Mouse (Mus musculus): Measurements from ENCODE around the gene Mrps12. TPM values are rescaled to one million over a fixed set of nuclear protein-coding genes. Genes with fewer than 3 reads are reported as not detected.

Mrps12 gene
- 145 and 151 TPM in 2 replicates for polyA plus RNA-seq (2014; fragmentation: Nextera tagmentation; extraction: Ambion mirVana)

DNA sequence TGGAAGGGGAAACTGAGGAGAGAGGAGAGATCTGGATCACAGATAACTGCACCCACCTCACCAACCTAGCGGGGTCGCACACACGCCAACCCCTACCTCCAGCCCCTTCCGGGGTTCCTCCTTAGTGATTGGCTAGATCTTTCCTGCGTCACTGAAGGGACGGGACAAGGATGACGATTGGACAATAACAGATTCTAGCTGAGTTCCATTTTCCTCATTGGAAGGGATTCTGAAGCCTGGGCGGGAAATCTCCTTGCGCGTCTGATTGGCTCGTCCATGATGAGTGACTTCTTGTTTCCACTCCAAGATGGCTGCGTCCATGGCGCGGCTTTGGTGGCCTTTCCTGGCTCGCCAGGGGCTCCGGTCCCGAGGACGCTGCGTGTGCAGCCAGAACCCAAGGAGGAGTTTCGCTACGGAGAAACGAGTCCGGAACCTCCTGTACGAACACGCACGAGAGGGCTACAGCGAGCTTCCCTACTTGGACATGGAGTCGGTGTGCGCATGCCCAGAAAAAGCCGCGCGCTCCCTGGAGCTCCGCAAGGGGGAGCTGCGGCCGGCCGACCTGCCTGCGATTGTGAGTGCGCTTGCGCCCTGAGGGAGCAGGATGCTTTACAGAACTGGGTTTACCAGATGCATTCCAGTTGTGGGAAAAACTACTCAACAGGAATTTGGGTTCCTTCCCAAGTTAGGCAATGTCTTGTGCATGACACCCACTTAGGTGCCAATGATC, at the start of gene Mrps12, which contains the start of gene Sars2:
Gene Mrps12 (minus strand): TSS at position 112 of the 730 bp plus-strand sequence.
Gene Sars2 (plus strand): TSS at position 284 of the 730 bp plus-strand sequence.
- no peaks in the 10 kb centered on the region for H3K27me3 ChIP-seq (ENCODE audit: control insufficient read depth, insufficient read depth, low read length)
- H3K9me3 ChIP-seq (replicated peaks; ENCODE audit: control insufficient read depth, low read length): no peaks in the 10 kb centered on the region
- H3K36me3 ChIP-seq (replicated peaks; ENCODE audit: control insufficient read depth, insufficient read depth, low read depth, low read length): no peaks in the 10 kb centered on the region; the same call in 1 of the 2 replicates
- H3K27ac ChIP-seq (replicated peaks; ENCODE audit: low read depth, low read length): peak within 1 kb of the TSS; percentile 47; the same call in 1 of the 2 replicates
- ATAC-seq (replicated peaks; ENCODE audit: insufficient number of reproducible peaks, low FRiP score, low TSS enrichment, low read depth) (peak; percentile 97), DNase-seq (ENCODE audit: low spot score) (peak; percentile 99)
- H3K4me1 ChIP-seq (ENCODE audit: control insufficient read depth, insufficient read depth, low read length): peaks cover 4% of the 10 kb centered on the region
- H3K9ac ChIP-seq (replicated peaks; ENCODE audit: low read length): peak within 1 kb of the TSS; percentile 81
- H3K4me3 ChIP-seq (ENCODE audit: low read depth, low read length): peak within 1 kb of the TSS; percentile 73
- peak within 1 kb of the TSS; percentile 78 for H3K4me2 ChIP-seq (ENCODE audit: low read depth, low read length)
- WGBS: 0% methylated on average over 39 of the region's 39 CpGs

DNA sequence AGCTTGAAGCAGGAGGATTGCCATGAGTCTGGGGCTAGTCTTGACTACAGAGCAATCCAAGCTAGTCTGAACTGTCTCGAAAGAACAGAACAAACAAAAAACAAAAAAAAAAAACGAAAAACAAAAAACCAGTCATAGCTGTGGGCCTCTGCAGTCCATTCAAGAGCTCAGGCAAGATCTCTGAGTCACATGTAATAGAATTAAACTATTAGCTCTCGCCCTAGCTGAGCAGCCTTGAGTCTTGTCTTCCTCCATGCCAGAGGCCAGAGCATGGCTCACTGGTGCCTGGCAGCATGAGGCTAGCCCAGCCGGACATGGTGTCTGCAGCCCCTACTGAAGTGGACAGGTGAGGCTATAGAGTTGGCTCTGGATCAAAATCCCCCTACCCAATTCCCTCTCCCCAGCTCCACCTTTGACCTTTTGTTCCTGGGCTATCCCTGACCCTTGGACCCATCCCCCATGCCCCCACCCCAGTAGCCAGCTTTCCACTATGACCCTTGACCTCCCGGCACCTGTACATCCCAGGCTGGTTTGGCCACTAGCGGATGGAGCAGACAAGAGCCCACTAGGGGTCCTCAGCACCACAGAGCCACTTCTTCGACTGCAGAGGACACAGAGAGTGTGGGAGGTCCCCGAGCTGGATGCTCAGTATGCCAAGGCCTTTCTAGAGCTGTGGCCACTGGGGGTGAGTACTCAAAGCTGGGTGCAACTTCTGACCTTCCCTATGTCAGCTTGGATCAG, 48.6 kb upstream of the Mrps12 start:
- WGBS: 45% methylated on average over 8 of the region's 8 CpGs
- peaks cover 4% of the 10 kb centered on the region; the same call in 1 of the 2 replicates for H3K4me1 ChIP-seq (ENCODE audit: control insufficient read depth, insufficient read depth, low read length)
- H3K9ac ChIP-seq (replicated peaks; ENCODE audit: low read length): no peak overlapping the region
- H3K9me3 ChIP-seq (replicated peaks; ENCODE audit: control insufficient read depth, low read length): no peaks in the 10 kb centered on the region
- DNase-seq (ENCODE audit: low spot score): peak; percentile 34
- H3K27ac ChIP-seq (replicated peaks; ENCODE audit: low read depth, low read length): no peak overlapping the region
- no peaks in the 10 kb centered on the region for H3K27me3 ChIP-seq (ENCODE audit: control insufficient read depth, insufficient read depth, low read length)
- no peak overlapping the region for H3K4me2 ChIP-seq (ENCODE audit: low read depth, low read length)
- H3K4me3 ChIP-seq (ENCODE audit: low read depth, low read length): no peak overlapping the region
- H3K36me3 ChIP-seq (replicated peaks; ENCODE audit: control insufficient read depth, insufficient read depth, low read depth, low read length): no peaks in the 10 kb centered on the region
- ATAC-seq (replicated peaks; ENCODE audit: insufficient number of reproducible peaks, low FRiP score, low TSS enrichment, low read depth): no peak

DNA sequence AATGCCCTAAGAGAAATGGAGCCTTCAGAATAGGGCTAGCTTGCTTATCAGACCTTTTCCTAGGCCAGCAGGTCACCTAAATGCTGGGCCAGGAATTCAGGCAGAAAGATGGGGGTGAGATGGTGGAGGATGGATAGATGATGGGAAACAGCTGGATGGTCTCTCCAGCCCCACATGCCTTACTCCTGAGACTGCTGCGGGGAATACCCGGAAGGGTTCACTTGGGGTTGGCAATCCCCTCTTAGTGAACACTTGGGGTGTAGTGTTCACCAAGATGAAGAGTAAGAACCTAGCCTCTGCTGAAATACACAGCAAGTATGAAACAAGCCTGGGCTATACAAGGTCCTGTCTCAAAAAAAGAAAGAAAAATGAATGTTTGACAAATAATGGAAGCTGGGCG, 47.6 kb upstream of the Mrps12 start:
- ATAC-seq (replicated peaks; ENCODE audit: insufficient number of reproducible peaks, low FRiP score, low TSS enrichment, low read depth): no peak
- Histone ChIP-seq H3K9me3 (replicated peaks; ENCODE audit: control insufficient read depth, low read length) (no peaks in the 10 kb centered on the region), H3K4me3 (ENCODE audit: low read depth, low read length) (no peak overlapping the region), H3K36me3 (replicated peaks; ENCODE audit: control insufficient read depth, insufficient read depth, low read depth, low read length) (no peaks in the 10 kb centered on the region), H3K27ac (replicated peaks; ENCODE audit: low read depth, low read length) (no peak overlapping the region; the same call in 1 of the 2 replicates), H3K27me3 (ENCODE audit: control insufficient read depth, insufficient read depth, low read length) (no peaks in the 10 kb centered on the region), H3K4me1 (ENCODE audit: control insufficient read depth, insufficient read depth, low read length) (peaks cover 4% of the 10 kb centered on the region; the same call in 1 of the 2 replicates), H3K4me2 (ENCODE audit: low read depth, low read length) (no peak overlapping the region), H3K9ac (replicated peaks; ENCODE audit: low read length) (no peak overlapping the region)
- WGBS: 42% methylated on average over 3 of the region's 3 CpGs
- DNase-seq (ENCODE audit: low spot score): peak; percentile 44

DNA sequence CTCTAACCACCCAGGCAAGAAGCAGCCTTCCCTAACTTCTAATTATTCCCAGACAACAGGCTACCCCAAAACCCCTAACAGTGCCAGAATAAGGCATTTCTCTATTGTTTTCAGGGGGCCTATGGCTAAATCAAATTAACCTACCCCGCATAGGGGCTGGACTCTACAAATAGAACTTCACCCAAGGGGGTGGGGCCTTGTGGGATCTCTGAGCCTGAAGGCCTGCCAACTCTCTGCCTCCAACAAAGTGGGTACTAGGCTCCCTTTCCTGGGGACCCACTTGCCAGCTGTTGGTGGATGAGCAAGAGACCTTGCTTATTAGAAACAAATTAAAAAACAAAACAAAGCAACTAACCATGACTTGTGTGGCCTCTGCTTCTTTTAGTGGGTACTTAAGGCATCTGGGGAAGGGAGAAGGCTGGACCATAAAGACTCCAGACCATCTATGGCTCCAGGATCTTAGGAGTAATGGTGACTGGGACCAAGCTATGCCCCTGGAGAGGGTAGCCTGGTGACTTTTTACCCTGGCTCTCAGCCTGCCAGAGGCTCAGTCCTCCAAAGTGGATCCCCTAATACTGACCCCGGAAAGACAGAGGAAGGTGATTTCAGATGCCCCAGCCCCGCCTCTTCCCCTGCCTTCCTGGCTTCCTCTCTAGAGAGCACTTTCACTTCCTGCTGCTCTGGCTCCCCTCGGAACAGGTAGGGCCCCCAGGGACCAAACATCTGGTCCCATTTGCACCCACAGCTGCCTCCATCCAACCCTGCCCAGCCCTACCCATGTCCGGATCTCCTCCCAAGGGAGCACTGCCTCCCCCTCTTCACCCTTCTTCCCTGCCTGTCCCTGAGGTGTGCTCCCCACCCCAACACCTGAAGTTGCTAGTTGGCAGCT, 46.9 kb upstream of the Mrps12 start, which contains the start of gene Rinl:
Gene Rinl (plus strand): TSS at position 663 of the 889 bp plus-strand sequence.
- peak within 1 kb of the TSS; percentile 9 for H3K27ac ChIP-seq (replicated peaks; ENCODE audit: low read depth, low read length)
- no peak within 1 kb of the TSS for H3K4me3 ChIP-seq (ENCODE audit: low read depth, low read length)
- no peak within 1 kb of the TSS for H3K4me2 ChIP-seq (ENCODE audit: low read depth, low read length)
- H3K4me1 ChIP-seq (ENCODE audit: control insufficient read depth, insufficient read depth, low read length): peaks cover 4% of the 10 kb centered on the region; the same call in 1 of the 2 replicates
- no peaks in the 10 kb centered on the region for H3K36me3 ChIP-seq (replicated peaks; ENCODE audit: control insufficient read depth, insufficient read depth, low read depth, low read length)
- DNase-seq (ENCODE audit: low spot score) (no peak), ATAC-seq (replicated peaks; ENCODE audit: insufficient number of reproducible peaks, low FRiP score, low TSS enrichment, low read depth) (no peak)
- WGBS: 55% methylated on average over 5 of the region's 5 CpGs
- no peaks in the 10 kb centered on the region for H3K27me3 ChIP-seq (ENCODE audit: control insufficient read depth, insufficient read depth, low read length)
- no peak within 1 kb of the TSS for H3K9ac ChIP-seq (replicated peaks; ENCODE audit: low read length)
- H3K9me3 ChIP-seq (replicated peaks; ENCODE audit: control insufficient read depth, low read length): no peaks in the 10 kb centered on the region

DNA sequence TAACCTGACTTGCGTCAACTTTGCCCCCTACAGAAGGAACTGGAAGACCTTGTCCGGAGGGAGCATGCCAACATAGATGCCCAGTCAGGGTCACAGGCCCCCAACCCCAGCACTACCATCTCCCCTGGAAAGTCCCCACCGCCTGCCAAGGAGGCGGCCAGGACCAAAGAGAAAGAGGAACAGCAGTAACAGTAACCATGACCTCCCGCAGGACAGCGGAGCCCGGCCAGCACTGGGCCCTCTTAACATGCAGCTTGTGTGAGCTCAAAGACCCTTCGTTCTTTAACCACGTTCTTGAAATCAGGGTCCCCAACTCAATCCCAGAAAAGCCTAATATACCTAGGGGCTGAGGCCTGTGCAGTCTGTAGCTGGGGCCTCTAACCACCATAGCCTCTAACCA, 46.3 kb upstream of the Mrps12 start:
- H3K36me3 ChIP-seq (replicated peaks; ENCODE audit: control insufficient read depth, insufficient read depth, low read depth, low read length): no peaks in the 10 kb centered on the region
- no peak overlapping the region for H3K9ac ChIP-seq (replicated peaks; ENCODE audit: low read length)
- no peak overlapping the region for H3K4me2 ChIP-seq (ENCODE audit: low read depth, low read length)
- 93% methylated on average over 9 of the region's 9 CpGs for WGBS
- DNase-seq (ENCODE audit: low spot score) (no peak), ATAC-seq (replicated peaks; ENCODE audit: insufficient number of reproducible peaks, low FRiP score, low TSS enrichment, low read depth) (no peak)
- H3K4me1 ChIP-seq (ENCODE audit: control insufficient read depth, insufficient read depth, low read length): peaks cover 4% of the 10 kb centered on the region; the same call in 1 of the 2 replicates
- H3K27ac ChIP-seq (replicated peaks; ENCODE audit: low read depth, low read length): no peak overlapping the region
- no peaks in the 10 kb centered on the region for H3K9me3 ChIP-seq (replicated peaks; ENCODE audit: control insufficient read depth, low read length)
- no peaks in the 10 kb centered on the region for H3K27me3 ChIP-seq (ENCODE audit: control insufficient read depth, insufficient read depth, low read length)
- no peak overlapping the region for H3K4me3 ChIP-seq (ENCODE audit: low read depth, low read length)

DNA sequence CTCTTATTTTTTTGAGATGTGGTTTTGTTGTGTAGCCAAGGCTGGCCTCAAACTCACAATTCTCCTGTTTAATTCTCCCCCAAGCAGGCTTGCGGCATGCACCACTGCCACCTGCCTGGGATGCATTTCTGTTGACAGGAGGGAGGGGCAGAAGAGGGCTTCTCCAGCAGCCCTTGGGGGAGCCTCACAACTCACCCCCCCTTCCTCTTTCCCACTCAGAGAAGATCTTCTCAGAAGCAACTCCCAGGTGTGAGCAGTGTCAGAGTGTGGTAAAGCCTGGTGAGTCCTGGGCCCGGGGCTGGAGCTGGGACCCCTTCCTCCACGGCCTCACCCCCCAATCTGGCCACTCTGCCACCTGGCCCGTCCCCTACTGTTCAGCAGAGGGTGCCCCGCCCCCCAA, 43.5 kb upstream of the Mrps12 start:
- no peak overlapping the region for H3K4me3 ChIP-seq (ENCODE audit: low read depth, low read length)
- WGBS: 71% methylated on average over 5 of the region's 5 CpGs

DNA sequence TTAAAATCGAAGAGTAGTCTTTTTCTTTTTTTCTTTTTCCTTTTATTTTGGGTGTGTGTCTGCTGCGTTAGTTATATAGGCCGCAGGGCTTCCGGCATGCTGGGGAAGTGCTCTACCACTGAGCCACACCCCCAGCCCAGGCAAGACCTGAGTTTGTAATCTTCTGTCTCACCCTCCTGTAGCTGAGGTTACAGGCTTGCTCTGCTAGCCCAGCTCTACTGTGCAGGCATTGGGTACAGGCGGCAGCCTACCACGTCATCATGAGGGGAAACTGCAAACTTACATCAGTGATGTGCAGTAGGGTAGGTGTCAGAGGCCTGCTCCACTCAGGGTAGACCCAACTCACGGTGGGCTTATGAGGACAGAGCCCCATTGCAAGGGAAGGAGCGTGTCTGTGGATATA, 39.6 kb upstream of the Mrps12 start:
- H3K27ac ChIP-seq (replicated peaks; ENCODE audit: low read depth, low read length): no peak overlapping the region
- no peaks in the 10 kb centered on the region for H3K27me3 ChIP-seq (ENCODE audit: control insufficient read depth, insufficient read depth, low read length)
- H3K4me2 ChIP-seq (ENCODE audit: low read depth, low read length): no peak overlapping the region
- no peaks in the 10 kb centered on the region for H3K9me3 ChIP-seq (replicated peaks; ENCODE audit: control insufficient read depth, low read length)
- H3K9ac ChIP-seq (replicated peaks; ENCODE audit: low read length): no peak overlapping the region
- ATAC-seq (replicated peaks; ENCODE audit: insufficient number of reproducible peaks, low FRiP score, low TSS enrichment, low read depth) (no peak), DNase-seq (ENCODE audit: low spot score) (no peak)
- peaks cover 2% of the 10 kb centered on the region; the same call in 1 of the 2 replicates for H3K36me3 ChIP-seq (replicated peaks; ENCODE audit: control insufficient read depth, insufficient read depth, low read depth, low read length)
- H3K4me1 ChIP-seq (ENCODE audit: control insufficient read depth, insufficient read depth, low read length): no peaks in the 10 kb centered on the region
- WGBS: 92% methylated on average over 8 of the region's 8 CpGs
- no peak overlapping the region for H3K4me3 ChIP-seq (ENCODE audit: low read depth, low read length)

More for the DNA sequence above, 43.5 kb upstream of the Mrps12 start:
- H3K4me2 ChIP-seq (ENCODE audit: low read depth, low read length): no peak overlapping the region
- no peaks in the 10 kb centered on the region for H3K9me3 ChIP-seq (replicated peaks; ENCODE audit: control insufficient read depth, low read length)
- ATAC-seq (replicated peaks; ENCODE audit: insufficient number of reproducible peaks, low FRiP score, low TSS enrichment, low read depth): no peak
- H3K4me1 ChIP-seq (ENCODE audit: control insufficient read depth, insufficient read depth, low read length): peaks cover 2% of the 10 kb centered on the region; the same call in 1 of the 2 replicates
- H3K36me3 ChIP-seq (replicated peaks; ENCODE audit: control insufficient read depth, insufficient read depth, low read depth, low read length): no peaks in the 10 kb centered on the region
- no peaks in the 10 kb centered on the region for H3K27me3 ChIP-seq (ENCODE audit: control insufficient read depth, insufficient read depth, low read length)
- H3K27ac ChIP-seq (replicated peaks; ENCODE audit: low read depth, low read length): no peak overlapping the region
- DNase-seq (ENCODE audit: low spot score): no peak
- H3K9ac ChIP-seq (replicated peaks; ENCODE audit: low read length): 0 out of 2 replicates have a peak overlapping the region, but pooled peaks have one; percentile 2

Measured in embryonic facial prominence, embryonic 11.5 days (tissue).